Mouse (Mus musculus): ENCODE data around the gene Tenm2.

The Tenm2 gene

DNA sequence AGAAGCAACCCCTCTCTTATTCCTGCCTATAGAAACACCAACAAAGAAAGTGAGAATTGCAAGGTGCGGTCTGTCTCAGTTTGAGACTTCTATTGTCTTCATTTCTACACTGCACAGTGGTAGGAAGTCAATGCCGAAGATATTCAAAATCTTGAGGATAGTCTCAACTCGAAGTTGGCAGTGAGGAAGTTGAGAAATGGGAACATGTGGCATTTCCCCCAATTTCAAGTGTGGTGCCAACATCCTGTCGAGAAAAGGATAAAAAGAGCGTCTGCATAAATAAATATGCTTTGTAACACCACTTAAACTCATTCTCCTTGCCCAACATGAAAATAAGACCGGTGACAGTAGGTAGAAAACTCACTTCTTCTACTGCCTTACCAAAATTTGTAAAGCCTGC is 898.7 kb downstream of the Tenm2 start:
- no peak for DNase-seq

DNA sequence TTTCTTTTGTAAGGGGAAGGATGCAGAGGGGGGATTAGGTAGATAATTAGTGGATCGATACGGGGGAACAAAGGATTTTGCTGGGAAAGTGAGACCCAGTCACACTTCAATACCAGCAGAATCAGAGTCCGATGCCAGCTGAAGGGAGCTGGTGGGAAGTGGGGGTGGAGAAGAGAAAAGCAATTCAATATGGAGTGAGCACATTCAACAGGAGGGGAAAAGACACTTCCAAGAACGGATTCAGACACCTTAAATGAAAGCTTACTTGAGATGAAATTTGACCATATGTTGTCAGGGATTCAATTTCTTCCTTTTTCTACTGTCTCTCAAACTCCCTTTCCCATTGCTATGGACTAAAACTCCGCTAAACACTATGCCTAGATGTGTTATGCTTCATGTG is 900.6 kb downstream of the Tenm2 start:
- DNase-seq, result no peak

- DNase-seq, result no peak
These were observed 901.5 kb downstream of the Tenm2 start for GRCm38 (mm10) chr11:36334100-36334735.

- no peak for DNase-seq
These were observed 903.5 kb downstream of the Tenm2 start for GRCm38 (mm10) chr11:36332222-36332621.

GRCm38 (mm10) chr11:36331408-36332178 is 904.2 kb downstream of the Tenm2 start:
- DNase-seq, result no peak

- no peak for DNase-seq
These were observed 908.5 kb downstream of the Tenm2 start for GRCm38 (mm10) chr11:36327243-36327642.

DNA sequence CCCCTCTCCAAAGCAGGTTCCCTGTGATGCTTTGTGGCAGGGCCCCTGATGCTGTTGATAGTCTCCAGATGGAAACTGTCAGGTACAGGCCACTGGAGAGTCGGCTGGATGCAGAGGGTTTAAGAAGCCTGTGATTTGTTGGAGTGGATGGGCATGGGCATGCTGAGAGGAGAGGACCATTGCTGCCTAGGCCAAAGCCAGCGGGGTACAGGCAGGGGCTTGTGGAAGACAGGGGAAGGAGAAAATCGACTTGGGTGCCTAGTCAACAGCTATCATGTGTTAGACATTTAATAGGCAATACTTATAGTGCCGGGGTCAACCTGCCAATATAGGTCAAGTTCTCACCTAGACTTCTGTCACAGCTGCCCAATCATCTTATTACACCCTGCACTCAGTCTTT is 926.4 kb downstream of the Tenm2 start:
- DNase-seq, result no peak

GRCm38 (mm10) chr11:36307276-36307675 is 928.5 kb downstream of the Tenm2 start:
- DNase-seq, result no peak

DNA sequence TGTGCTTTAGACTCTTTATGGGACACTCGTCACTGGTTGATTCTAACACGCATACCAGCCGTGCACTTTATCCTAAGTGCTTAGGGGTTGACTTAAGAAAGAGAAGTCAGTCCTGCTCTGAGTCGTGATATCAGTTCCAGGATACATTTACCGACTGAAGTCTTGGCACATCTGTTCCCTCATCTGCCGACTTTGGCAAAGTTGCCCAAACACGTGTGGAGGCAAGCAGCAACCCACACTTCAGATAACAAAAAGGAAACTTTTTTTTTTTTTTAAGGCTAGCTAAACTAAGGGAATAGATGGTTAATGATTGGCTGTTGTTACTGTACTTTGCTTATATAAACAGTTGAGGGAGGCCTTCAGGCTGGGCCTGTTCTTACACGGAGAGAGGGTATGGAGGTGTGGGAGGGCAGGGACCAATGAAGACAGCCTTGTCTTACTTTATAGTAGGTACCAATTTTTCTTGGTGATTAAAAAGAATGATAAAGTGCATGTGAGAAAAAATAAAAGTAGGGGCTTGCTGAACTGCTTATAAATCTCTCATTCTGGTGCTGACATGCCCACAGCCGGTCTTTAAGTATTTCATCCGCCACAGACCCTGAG is 930.3 kb downstream of the Tenm2 start:
- DNase-seq, result no peak

DNA sequence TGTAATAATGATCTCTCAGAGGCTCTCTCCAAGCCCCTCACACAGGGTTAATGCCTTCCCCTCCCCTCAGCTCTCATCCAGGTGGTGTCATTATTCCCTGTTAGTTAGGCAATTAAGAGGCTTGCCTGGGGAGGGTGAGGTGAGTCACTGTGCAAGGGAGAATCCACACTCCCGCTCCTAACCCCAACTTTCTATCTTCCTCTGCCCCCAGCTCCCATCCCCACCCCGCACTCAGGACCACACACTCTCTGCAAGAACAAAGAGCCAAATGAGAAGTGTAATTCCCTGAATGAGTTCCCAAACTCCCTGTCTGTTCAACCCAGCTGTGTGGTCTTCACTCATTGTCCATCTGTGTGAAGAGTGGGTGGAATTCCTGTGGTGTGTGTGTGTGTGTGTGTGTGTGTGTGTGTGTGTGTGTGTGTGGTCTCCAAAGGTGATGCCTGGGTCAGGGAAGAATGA is 932.8 kb downstream of the Tenm2 start:
- no peak for DNase-seq

- no peak for DNase-seq
These were observed 933.7 kb downstream of the Tenm2 start for GRCm38 (mm10) chr11:36302096-36302495.

DNA sequence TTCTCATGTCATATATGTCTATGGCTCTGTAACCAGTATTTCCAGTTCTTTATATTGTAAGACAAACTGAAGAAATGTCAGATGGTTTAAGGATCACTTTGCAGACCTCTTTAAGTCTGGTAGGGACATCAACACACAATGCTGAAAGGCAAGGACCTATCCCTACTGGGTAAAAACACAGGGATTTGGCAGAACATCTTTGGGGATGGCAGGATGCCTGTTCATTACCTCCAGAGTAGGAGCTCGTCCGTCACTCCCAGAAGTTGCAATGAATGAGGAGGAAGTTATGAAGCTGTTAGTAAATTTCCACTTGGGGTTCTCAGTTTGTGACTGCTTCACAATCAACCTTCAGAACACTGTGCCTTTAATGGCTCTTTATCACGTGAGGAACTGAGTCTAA is 939.2 kb downstream of the Tenm2 start:
- no peak for DNase-seq

- DNase-seq, result no peak
These were observed 943.6 kb downstream of the Tenm2 start for GRCm38 (mm10) chr11:36292206-36292605.

GRCm38 (mm10) chr11:36286246-36286645 is 949.5 kb downstream of the Tenm2 start:
- no peak for DNase-seq

- no peak for DNase-seq
These were observed 955.2 kb downstream of the Tenm2 start for GRCm38 (mm10) chr11:36280533-36280932.

- no peak for DNase-seq
These were observed 957.9 kb downstream of the Tenm2 start for GRCm38 (mm10) chr11:36277903-36278215.

DNA sequence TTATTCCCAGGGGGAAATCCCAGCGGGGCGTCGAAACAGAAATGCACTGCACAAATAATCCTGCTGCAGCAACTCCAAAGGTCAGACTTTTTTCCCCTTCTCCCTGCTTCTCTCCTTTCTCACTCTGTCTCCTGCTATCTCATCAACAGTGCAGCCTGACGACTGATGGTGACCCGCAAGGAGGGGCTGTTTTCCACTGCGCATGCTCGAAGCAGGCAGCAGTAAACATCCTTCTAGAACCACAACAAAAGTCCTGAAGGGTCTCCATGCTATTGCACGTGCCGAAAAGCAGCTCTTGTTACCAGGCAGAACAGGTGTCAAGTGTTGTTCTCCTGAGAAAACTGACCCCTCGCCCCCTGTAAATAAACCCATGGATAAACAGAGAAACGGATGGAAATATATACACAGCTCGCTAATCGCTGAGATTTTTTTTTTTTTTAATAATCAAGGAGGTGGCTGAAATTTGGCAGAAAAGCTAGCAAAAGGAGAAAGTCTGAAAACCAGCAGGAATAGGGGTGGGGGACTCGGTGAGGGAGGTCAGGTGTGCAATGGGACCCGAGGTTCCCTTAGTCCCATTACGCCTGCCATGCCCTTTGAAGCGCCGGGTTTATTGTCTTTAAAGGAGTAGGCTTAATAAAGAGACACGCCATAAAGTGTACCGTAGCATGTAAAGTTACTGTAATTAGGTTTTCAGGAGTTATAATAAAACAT is 958.4 kb downstream of the Tenm2 start:
- no peak for DNase-seq

DNA sequence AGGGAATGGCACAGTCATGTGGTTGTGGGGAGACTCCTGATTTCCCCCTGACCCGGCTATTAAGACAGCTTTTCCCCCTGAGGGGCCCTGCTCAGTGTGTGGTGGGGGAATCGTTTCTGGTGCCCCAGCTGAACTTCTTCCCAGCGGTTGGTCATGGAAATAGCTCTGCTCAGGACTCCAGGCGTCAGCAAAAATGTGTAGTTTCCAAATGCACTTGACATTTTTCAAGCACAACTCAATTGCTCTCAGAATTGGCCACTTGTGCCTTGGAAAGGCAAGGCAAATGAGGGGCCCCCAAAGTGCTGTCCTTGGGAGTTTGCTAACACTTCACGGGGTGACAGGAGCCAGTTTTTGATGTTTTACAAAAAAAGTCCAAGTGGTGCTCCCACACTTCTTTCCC is 959.7 kb downstream of the Tenm2 start:
- no peak for DNase-seq

DNA sequence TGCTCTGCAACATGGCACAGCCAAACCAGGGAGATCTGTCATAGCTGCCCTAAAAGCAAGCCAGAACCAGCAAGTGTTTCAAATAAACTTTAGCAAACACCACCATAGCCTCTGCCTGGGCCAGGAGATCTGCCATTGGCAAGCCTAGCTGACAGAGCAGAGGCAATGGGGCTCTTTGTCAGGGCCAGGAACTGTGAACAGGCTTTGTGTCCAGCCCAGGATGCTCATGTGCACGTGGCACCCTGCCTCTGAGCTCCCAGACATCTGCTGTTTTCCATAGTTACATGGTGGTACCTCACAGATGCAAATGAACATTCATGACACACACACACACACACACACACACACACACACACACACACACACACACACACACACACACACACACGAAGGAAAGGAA is 963.6 kb downstream of the Tenm2 start:
- no peak for DNase-seq

DNA sequence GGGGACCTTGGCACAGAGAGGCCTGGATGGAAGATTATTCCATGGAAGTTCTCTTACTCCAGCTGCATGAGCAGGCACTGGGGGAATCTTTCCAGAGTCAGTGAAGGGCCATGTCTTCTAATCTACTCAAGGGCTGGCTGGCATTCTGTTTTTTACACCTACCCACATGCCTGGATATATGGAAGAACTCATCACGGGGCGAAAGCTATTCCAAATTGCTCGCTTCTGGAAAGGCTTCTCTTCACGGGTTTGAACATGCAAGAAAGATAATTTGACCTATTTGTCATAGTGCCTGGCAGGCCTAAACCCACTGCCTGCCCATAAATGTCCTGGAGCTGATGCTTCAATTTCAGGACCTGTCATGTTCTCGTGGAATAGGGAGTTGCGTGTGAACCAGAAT is 965.8 kb downstream of the Tenm2 start:
- no peak for DNase-seq

DNA sequence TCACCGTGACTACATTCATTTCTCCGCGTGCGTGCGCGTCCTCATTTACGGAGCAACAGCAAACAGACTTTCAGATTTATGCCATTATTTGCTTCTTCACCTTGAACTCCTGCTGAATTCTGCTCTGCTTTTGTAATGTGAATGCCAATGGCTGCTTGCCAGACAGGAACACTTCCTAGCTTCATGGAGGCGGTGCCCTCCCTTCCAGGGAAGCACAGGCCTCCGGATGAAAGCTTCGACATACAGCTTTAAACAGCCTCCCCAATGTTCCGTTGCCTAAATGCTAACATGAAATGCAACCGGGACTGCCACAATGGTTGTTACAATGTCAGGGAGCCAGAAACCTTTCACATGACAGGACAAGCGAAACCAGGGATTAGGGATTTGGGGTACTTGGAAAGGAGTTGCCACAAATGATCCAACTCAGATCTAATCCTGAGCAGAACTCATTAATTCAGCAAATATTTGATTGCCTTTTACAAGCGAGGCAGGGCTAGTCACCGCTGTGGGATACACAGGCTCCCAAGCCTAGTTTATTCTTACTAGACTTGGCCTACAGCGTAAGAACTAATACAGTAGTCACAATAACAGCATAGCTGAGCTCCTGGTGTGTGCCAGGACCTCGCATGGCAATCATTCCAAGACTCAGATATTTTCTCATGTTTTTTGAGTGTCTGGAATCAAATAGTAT is 970.8 kb downstream of the Tenm2 start:
- DNase-seq, result peak; percentile 31

DNA sequence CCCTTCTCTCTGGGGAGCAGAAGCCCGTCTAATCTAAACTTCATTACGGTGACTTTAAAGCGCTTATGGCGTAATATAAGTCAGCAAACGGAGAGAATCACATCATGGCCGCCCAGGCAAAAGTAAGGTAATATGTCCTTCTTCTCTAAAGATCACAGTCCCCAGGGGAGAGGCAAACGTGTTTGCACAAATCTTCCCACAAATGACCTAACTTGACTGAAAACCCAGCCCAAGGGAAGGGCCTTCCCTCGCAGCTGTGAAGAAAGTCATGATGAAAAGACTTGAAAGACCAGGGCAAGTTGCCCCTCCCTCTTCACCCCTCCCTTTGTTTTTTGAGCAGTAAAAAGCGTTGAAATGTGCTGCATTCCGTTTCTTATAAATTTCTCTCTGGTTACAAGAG is 971.9 kb downstream of the Tenm2 start:
- no peak for DNase-seq

- no peak for DNase-seq
These were observed 978.6 kb downstream of the Tenm2 start for GRCm38 (mm10) chr11:36257187-36257586.

All from kidney, adult 18-20 months (tissue).